Mouse (Mus musculus): ENCODE measurements around the gene Chchd3. TPM values are rescaled to one million over a fixed set of nuclear protein-coding genes. Genes with fewer than 3 reads are reported as not detected.

The Chchd3 gene
- polyA plus RNA-seq, 1 experiment = 85.6 TPM

- no peak for DNase-seq (ENCODE audit: low read depth)
- TF ChIP-seq CTCF (IDR thresholded peaks at IDR 0.05; ENCODE audit: borderline replicate concordance, extremely low read depth, insufficient read depth, insufficient read length) = no peak
- TF ChIP-seq POLR2A (IDR thresholded peaks at IDR 0.05; ENCODE audit: borderline replicate concordance, extremely low read depth, insufficient read depth, insufficient read length, poor library complexity, severe bottlenecking) = no peak
Measured at GRCm38 (mm10) chr6:32848974-32849373, 211.1 kb downstream of the Chchd3 start.

- TF ChIP-seq POLR2A (IDR thresholded peaks at IDR 0.05; ENCODE audit: borderline replicate concordance, extremely low read depth, insufficient read depth, insufficient read length, poor library complexity, severe bottlenecking) = no peak
- no peak for TF ChIP-seq CTCF (IDR thresholded peaks at IDR 0.05; ENCODE audit: borderline replicate concordance, extremely low read depth, insufficient read depth, insufficient read length)
- peak; percentile 41 for DNase-seq (ENCODE audit: low read depth)
Measured at GRCm38 (mm10) chr6:32845463-32845862, 214.6 kb downstream of the Chchd3 start.

GRCm38 (mm10) chr6:32837939-32838301, 222.1 kb downstream of the Chchd3 start:
- no peak for TF ChIP-seq CTCF (IDR thresholded peaks at IDR 0.05; ENCODE audit: borderline replicate concordance, extremely low read depth, insufficient read depth, insufficient read length)
- TF ChIP-seq POLR2A (IDR thresholded peaks at IDR 0.05; ENCODE audit: borderline replicate concordance, extremely low read depth, insufficient read depth, insufficient read length, poor library complexity, severe bottlenecking) = no peak
- DNase-seq (ENCODE audit: low read depth) = peak; percentile 83

GRCm38 (mm10) chr6:32837165-32837938, 222.7 kb downstream of the Chchd3 start:
- no peak for TF ChIP-seq CTCF (IDR thresholded peaks at IDR 0.05; ENCODE audit: borderline replicate concordance, extremely low read depth, insufficient read depth, insufficient read length)
- TF ChIP-seq POLR2A (IDR thresholded peaks at IDR 0.05; ENCODE audit: borderline replicate concordance, extremely low read depth, insufficient read depth, insufficient read length, poor library complexity, severe bottlenecking) = no peak
- DNase-seq (ENCODE audit: low read depth) = no peak

- TF ChIP-seq CTCF (IDR thresholded peaks at IDR 0.05; ENCODE audit: borderline replicate concordance, extremely low read depth, insufficient read depth, insufficient read length) = no peak
- peak; percentile 58 for DNase-seq (ENCODE audit: low read depth)
Measured at GRCm38 (mm10) chr6:32823856-32824620, 236.0 kb downstream of the Chchd3 start.

- TF ChIP-seq POLR2A (IDR thresholded peaks at IDR 0.05; ENCODE audit: borderline replicate concordance, extremely low read depth, insufficient read depth, insufficient read length, poor library complexity, severe bottlenecking) (no peak), CTCF (IDR thresholded peaks at IDR 0.05; ENCODE audit: borderline replicate concordance, extremely low read depth, insufficient read depth, insufficient read length) (no peak)
- no peak for DNase-seq (ENCODE audit: low read depth)
Measured at GRCm38 (mm10) chr6:32818961-32819360, 241.1 kb downstream of the Chchd3 start.

- TF ChIP-seq CTCF (IDR thresholded peaks at IDR 0.05; ENCODE audit: borderline replicate concordance, extremely low read depth, insufficient read depth, insufficient read length) (no peak), POLR2A (IDR thresholded peaks at IDR 0.05; ENCODE audit: borderline replicate concordance, extremely low read depth, insufficient read depth, insufficient read length, poor library complexity, severe bottlenecking) (no peak)
- no peak for DNase-seq (ENCODE audit: low read depth)
Measured at GRCm38 (mm10) chr6:32808796-32809195, 251.3 kb downstream of the Chchd3 start.

- TF ChIP-seq POLR2A (IDR thresholded peaks at IDR 0.05; ENCODE audit: borderline replicate concordance, extremely low read depth, insufficient read depth, insufficient read length, poor library complexity, severe bottlenecking) (no peak), CTCF (IDR thresholded peaks at IDR 0.05; ENCODE audit: borderline replicate concordance, extremely low read depth, insufficient read depth, insufficient read length) (no peak)
- DNase-seq (ENCODE audit: low read depth) = peak; percentile 59
Measured at GRCm38 (mm10) chr6:32807771-32808170, 252.3 kb downstream of the Chchd3 start.

GRCm38 (mm10) chr6:32803646-32804045, 256.4 kb downstream of the Chchd3 start:
- TF ChIP-seq CTCF (IDR thresholded peaks at IDR 0.05; ENCODE audit: borderline replicate concordance, extremely low read depth, insufficient read depth, insufficient read length) = no peak
- TF ChIP-seq POLR2A (IDR thresholded peaks at IDR 0.05; ENCODE audit: borderline replicate concordance, extremely low read depth, insufficient read depth, insufficient read length, poor library complexity, severe bottlenecking) = no peak
- no peak for DNase-seq (ENCODE audit: low read depth)

- no peak for DNase-seq (ENCODE audit: low read depth)
- no peak for TF ChIP-seq POLR2A (IDR thresholded peaks at IDR 0.05; ENCODE audit: borderline replicate concordance, extremely low read depth, insufficient read depth, insufficient read length, poor library complexity, severe bottlenecking)
- no peak for TF ChIP-seq CTCF (IDR thresholded peaks at IDR 0.05; ENCODE audit: borderline replicate concordance, extremely low read depth, insufficient read depth, insufficient read length)
Measured at GRCm38 (mm10) chr6:32801776-32802175, 258.3 kb downstream of the Chchd3 start.

GRCm38 (mm10) chr6:32797525-32797924, 262.5 kb downstream of the Chchd3 start:
- TF ChIP-seq POLR2A (IDR thresholded peaks at IDR 0.05; ENCODE audit: borderline replicate concordance, extremely low read depth, insufficient read depth, insufficient read length, poor library complexity, severe bottlenecking) = no peak
- TF ChIP-seq CTCF (IDR thresholded peaks at IDR 0.05; ENCODE audit: borderline replicate concordance, extremely low read depth, insufficient read depth, insufficient read length) = no peak
- no peak for DNase-seq (ENCODE audit: low read depth)

All from brain, embryonic 14.5 days (tissue).